Mouse (Mus musculus): ENCODE data around the gene Myzap.
A peak's percentile ranks its signal among the peaks of the same experiment; 100 is the strongest.
"Not testable (repeated sequence)": the region's sequence is repeated elsewhere in the genome, so short reads cannot be mapped to it uniquely, and the experiment has no call there.

Gene Myzap

DNA sequence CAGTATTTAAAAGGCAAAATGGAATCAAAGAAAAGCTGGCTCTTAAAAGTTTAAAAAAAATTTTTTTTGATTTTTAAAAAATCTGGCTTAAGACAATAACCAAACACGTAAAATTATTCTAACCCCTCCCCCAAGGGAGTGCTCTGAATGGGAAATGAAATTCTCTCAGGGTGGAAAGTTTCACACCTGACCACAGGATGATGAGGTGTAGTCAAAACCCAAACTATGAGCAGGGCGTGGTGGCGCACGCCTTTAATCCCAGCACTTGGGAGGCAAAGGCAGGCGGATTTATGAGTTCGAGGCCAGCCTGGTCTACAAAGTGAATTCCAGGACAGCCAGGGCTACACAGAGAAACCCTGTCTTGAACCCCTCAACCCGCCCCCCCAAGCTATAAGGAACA is 108.3 kb downstream of the Myzap start:
- DNase-seq (ENCODE audit: low spot score): not testable (repeated sequence)

DNA sequence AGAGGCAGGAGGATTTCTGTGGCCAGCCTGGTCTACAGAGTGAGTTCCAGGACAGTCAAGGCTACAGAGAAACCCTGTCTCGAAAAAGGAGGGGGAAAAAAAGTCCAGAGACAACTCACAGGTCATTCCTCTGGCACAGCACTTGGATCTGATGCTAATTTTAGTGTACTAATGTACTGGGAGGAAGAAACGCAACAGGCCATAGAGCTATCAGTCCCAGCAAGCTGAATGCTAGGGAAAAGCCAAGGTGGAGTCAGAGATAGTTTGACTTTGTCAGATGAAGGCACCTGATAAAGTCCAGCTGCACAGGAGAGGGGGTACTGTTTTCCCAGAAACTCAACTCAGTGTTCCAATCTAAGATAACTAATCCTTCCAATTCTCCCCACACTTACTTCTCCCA is 111.9 kb downstream of the Myzap start:
- no peak for DNase-seq (ENCODE audit: low spot score)

DNA sequence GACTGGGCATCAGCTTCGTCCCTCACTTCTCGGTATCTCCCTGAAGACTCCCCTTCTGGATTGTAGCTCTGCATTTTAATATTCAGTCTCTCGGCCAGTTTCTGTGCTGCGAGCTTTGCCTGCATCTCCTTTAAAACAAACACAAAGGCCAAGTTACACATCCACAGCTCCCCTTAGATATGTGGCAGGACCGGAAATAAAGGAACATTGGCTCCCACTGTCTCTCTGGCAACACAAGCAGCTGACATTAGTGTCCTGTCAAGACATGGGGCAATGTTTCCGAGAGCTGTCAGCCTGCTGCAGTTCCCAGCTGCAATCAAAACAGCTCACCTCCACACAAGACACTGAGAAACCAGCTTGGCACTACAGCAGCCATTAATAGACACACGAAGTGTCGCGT is 112.7 kb downstream of the Myzap start:
- DNase-seq (ENCODE audit: low spot score): no peak

DNA sequence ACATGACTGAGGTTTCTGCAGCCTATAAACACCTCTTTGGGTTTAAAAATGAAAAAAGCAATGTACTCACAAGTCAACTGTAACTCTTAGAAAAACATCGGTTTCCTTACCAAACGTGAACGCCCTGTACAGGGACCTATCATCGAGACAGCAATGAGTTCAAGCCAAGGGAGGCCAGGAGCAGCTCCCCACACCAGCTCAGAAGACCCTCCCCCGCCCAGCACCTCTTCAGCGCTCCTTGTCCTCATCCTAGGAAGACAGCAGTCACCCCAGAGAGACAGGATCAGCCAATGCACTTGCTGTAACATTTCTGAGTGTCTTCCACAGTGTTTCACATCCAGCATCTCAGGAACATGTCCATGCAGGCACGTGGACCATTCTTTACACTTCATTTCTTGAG is 113.6 kb downstream of the Myzap start:
- DNase-seq (ENCODE audit: low spot score): no peak

DNA sequence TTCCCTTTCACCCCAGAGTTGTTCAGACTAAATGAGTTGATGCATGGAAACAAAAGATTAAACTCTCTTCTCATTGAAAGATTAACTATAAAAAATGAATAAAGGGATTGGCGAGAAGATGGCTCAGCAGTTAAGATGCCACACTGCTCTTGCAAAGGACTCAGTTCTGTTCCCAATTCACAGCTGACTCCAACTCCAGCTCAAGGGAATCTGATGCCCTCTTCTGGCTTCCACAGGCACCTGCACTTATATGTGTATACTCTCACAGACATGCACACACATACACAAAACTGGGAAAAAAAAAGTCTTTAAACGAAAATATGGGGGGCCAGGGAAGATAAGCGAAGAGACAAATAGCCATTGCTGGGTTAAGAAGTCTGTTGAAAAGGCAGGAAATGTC is 115.6 kb downstream of the Myzap start:
- no peak for DNase-seq (ENCODE audit: low spot score)

DNA sequence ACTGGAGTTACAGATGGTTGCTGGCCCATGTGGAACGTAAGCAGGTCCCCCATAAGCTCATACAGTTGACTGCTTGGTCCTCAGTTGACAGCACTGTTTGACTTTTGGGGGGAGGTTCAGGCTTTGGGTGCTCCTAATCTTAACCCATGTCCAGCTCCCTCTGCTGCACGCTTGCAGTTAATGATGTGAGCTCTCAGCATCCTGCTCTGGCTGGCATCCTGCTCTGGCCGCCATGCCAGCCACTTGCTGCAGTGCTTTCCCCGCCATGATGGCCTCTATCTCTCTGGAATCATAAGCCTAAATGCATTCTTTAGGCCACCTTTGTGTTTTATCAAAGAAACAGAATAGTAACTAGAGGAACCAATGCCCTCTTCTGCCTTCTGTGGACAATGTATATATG is 116.6 kb downstream of the Myzap start:
- no peak for DNase-seq (ENCODE audit: low spot score)

DNA sequence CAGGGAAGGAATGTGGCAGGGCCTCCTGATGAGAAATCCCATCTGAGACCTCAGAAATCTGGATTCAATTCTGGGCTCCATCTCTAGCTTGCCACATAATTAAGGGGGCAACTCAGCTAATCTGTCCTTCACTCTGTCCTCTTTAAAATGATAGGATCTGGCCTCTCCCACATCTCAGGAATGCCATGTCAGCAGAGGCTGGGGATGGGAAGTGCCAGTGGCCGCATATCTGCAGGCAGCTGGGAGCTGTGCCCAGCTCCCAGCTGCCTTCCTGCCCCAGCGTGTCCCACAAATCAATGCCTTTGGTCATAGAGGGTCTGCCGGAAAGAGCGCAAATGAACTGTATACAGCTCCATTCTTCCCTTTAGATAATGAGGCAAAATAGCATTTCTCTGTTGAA is 124.7 kb downstream of the Myzap start:
- no peak for DNase-seq (ENCODE audit: low spot score)

DNA sequence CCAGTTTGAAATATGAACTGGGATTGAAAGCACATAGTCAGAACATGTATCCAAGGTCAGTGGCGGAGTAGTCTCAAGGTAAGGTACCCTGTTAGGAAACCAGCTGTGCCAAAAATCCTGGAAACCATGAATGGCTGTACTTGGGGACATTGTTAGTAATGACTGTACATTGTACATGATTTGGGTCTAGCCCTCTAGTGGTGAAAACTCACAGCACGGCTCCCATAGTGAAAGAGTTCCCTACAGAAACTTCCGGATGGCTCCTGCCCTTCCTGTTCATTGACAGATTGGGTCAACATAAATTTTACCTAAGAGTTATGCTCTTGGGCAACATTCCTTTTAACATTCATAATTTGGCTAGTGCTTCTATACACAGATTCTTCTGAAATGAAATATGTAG is 126.0 kb downstream of the Myzap start:
- peak; percentile 66 for DNase-seq (ENCODE audit: low spot score)

DNA sequence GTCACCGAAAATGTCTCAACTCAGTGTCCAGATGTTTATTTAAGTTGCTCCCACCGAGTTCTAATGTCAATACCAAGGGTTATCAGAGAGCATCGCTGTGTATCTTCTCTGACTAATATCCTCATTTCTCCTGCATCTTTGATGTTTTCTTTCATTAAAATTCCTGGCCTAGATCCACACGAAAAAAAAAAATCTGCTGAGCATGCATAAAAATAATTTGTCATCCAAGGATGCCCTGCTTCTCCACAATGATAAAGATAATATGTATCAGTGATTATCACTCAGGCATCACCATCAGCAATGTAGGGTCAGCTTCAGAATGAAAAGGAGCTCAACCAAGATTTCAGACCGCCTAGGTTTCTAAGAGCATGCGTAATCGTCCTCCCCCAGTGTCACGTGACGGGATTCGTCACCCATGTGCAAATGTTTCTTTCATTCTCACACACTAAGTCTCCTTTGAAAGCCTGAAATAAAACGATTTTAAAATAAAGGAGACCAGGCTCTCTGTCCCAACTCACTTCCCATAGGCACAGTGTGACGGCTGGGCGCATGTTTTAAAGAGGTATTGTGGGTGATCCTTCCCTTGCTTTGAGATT is 129.0 kb downstream of the Myzap start:
- no peak for DNase-seq (ENCODE audit: low spot score)

DNA sequence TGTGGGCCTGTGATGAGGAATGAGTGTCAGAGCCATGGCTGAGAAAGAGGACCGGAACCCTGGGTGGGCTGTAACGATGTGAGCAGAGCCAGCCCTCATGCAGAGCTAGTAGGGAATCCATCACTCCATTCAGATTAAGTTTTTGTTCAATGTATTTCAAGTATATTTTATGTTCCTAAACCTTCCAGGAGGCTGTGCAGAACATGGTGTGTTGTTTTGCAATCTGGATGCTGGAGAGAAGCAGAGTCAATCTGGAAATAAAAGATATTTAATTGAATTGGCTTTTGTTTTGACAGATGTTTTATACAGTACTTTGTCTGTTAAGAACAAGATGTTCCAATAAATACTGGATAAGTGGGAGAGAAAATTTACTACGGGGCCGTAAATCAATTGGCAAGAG is 135.4 kb downstream of the Myzap start:
- DNase-seq (ENCODE audit: low spot score): peak; percentile 31

Measured in embryo, embryonic 10.5 days (tissue).